In the genomic region with DNA sequence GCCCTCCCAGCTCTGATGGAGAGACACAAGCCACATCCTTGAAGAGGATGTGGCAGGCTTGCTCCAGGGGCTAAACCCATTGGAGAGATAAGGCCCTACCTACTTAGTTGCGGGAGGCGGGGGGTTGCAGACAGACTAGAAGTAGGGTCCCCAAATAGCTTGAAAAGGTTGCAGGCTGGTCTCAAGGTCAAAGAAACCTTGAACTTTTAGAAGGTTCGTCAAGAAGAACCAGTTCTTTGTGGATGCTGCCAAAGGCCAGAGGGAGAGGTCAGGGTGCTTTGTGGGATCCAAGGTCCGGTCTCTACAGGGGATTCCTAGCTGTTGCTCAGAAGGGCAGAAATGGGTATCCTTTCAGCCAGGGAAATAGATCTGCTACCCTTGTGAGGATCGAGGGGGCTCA, we compare ENCODE assay signal across 12 mouse cellular contexts. TPM values are rescaled to one million over a fixed set of nuclear protein-coding genes. Genes with fewer than 3 reads are reported as not detected.
DNase-seq lines count a peak whose midpoint lies in the region; ATAC-seq and TF ChIP-seq lines count a peak whose summit lies in the region.
"Had no signal": no experiment of that assay in that cellular context is flagged by ENCODE, and none has a peak within 500 bp of the region (broad histone marks: within the 10 kb centered on the region; RNA-seq: fewer than 3 reads in every experiment).

No protein-coding gene starts in this region.

- no peak for ATAC-seq in embryonic facial prominence, embryonic 14.5 days (ENCODE audit: low read depth)
- no peak for ATAC-seq in lung, embryonic 15.5 days (ENCODE audit: borderline replicate concordance, extremely low read depth, low FRiP score, low TSS enrichment)
- ATAC-seq in activated CD4-positive, CD25-positive, alpha-beta regulatory T cell, adult 4 months, result no peak
- ATAC-seq: forebrain, embryonic 16.5 days had no signal

- no peaks in the 10 kb centered on the region for H3K9me3 ChIP-seq in embryonic facial prominence, embryonic 14.5 days (ENCODE audit: control insufficient read depth, low read length)
- H3K9me3 ChIP-seq in embryonic facial prominence, embryonic 10.5 days, result no peaks in the 10 kb centered on the region
- H3K9me3 ChIP-seq in lung, embryonic 15.5 days, result no peaks in the 10 kb centered on the region
- 0 out of 2 replicates have a peak, but pooled peaks cover 3% of the 10 kb centered on the region for H3K9me3 ChIP-seq in E14TG2a.4 (ENCODE audit: low read length)
- H3K9me3 ChIP-seq: embryonic facial prominence, embryonic 12.5 days; forebrain, embryonic 12.5 days; heart, embryonic 12.5 days; hindbrain, embryonic 10.5 days had no signal

- H3K4me2 ChIP-seq in embryonic facial prominence, embryonic 14.5 days (ENCODE audit: low read depth, low read length), result peak overlapping the region; percentile 25
- peak overlapping the region; percentile 48 for H3K4me2 ChIP-seq in lung, embryonic 15.5 days
- H3K4me2 ChIP-seq: embryonic facial prominence, embryonic 12.5 days; forebrain, embryonic 12.5 days; heart, embryonic 12.5 days; hindbrain, embryonic 14.5 days had no signal

- no peak overlapping the region for H3K4me3 ChIP-seq in embryonic facial prominence, embryonic 14.5 days (ENCODE audit: low read depth, low read length)
- no peak overlapping the region for H3K4me3 ChIP-seq in embryonic facial prominence, embryonic 10.5 days
- H3K4me3 ChIP-seq in lung, embryonic 15.5 days, result no peak overlapping the region
- H3K4me3 ChIP-seq in E14TG2a.4 (replicated peaks; ENCODE audit: low read length), result peak overlapping the region; percentile 23; the same call in 1 of the 2 replicates
- H3K4me3 ChIP-seq: embryonic facial prominence, embryonic 12.5 days; forebrain, embryonic 12.5 days; heart, embryonic 12.5 days; hindbrain, embryonic 10.5 days had no signal

- 68% methylated on average over 5 of the region's 5 CpGs for WGBS in embryonic facial prominence, embryonic 14.5 days
- 72% methylated on average over 5 of the region's 5 CpGs for WGBS in embryonic facial prominence, embryonic 10.5 days
- WGBS in lung, embryonic 15.5 days, result 72% methylated on average over 5 of the region's 5 CpGs

- H3K27ac ChIP-seq in embryonic facial prominence, embryonic 14.5 days (replicated peaks; ENCODE audit: low read depth, low read length), result peak overlapping the region; percentile 35
- H3K27ac ChIP-seq in embryonic facial prominence, embryonic 10.5 days (replicated peaks), result no peak overlapping the region
- H3K27ac ChIP-seq in lung, embryonic 15.5 days, result no peak overlapping the region
- H3K27ac ChIP-seq: embryonic facial prominence, embryonic 12.5 days; forebrain, embryonic 12.5 days; hindbrain, embryonic 10.5 days; hindbrain, embryonic 14.5 days had no signal

- no peak for TF ChIP-seq CTCF in E14TG2a.4 (conservative IDR thresholded peaks at IDR 0.05; ENCODE audit: low read length)

- DNase-seq in embryonic facial prominence, embryonic 14.5 days (ENCODE audit: low spot score), result no peak
- DNase-seq in embryonic facial prominence, embryonic 10.5 days (ENCODE audit: low spot score), result no peak
- no peak for DNase-seq in lung, postnatal 25 days (ENCODE audit: low spot score)

- H3K4me1 ChIP-seq in embryonic facial prominence, embryonic 14.5 days (ENCODE audit: control insufficient read depth, insufficient read depth, low read length), result peaks cover 6% of the 10 kb centered on the region
- peaks cover 24% of the 10 kb centered on the region for H3K4me1 ChIP-seq in embryonic facial prominence, embryonic 10.5 days
- H3K4me1 ChIP-seq in lung, embryonic 15.5 days, result peaks cover 22% of the 10 kb centered on the region
- H3K4me1 ChIP-seq in E14TG2a.4 (replicated peaks; ENCODE audit: low read depth, low read length), result peaks cover 81% of the 10 kb centered on the region

- no peaks in the 10 kb centered on the region for H3K36me3 ChIP-seq in embryonic facial prominence, embryonic 14.5 days (ENCODE audit: control insufficient read depth, insufficient read depth, low read length)
- H3K36me3 ChIP-seq in embryonic facial prominence, embryonic 10.5 days (replicated peaks), result no peaks in the 10 kb centered on the region
- no peaks in the 10 kb centered on the region for H3K36me3 ChIP-seq in lung, embryonic 15.5 days
- H3K36me3 ChIP-seq in E14TG2a.4 (ENCODE audit: insufficient read depth, low read length), result no peaks in the 10 kb centered on the region
- H3K36me3 ChIP-seq: embryonic facial prominence, embryonic 12.5 days; forebrain, embryonic 12.5 days; heart, embryonic 12.5 days; hindbrain, embryonic 10.5 days had no signal

- no peaks in the 10 kb centered on the region for H3K27me3 ChIP-seq in embryonic facial prominence, embryonic 14.5 days (replicated peaks; ENCODE audit: control insufficient read depth, insufficient read depth, low read length)
- peaks cover 60% of the 10 kb centered on the region for H3K27me3 ChIP-seq in embryonic facial prominence, embryonic 10.5 days (replicated peaks; ENCODE audit: low read depth, poor library complexity, severe bottlenecking)
- H3K27me3 ChIP-seq in lung, embryonic 15.5 days, result peaks cover 14% of the 10 kb centered on the region
- peaks cover 20% of the 10 kb centered on the region for H3K27me3 ChIP-seq in E14TG2a.4 (ENCODE audit: insufficient read depth, low read length)

- 0 out of 2 replicates have a peak overlapping the region, but pooled peaks have one; percentile 10 for H3K9ac ChIP-seq in embryonic facial prominence, embryonic 14.5 days (ENCODE audit: low read depth, low read length)
- no peak overlapping the region for H3K9ac ChIP-seq in lung, embryonic 15.5 days
- H3K9ac ChIP-seq: embryonic facial prominence, embryonic 12.5 days; forebrain, embryonic 12.5 days; heart, embryonic 12.5 days; hindbrain, embryonic 14.5 days had no signal

RNA-seq across cellular contexts. Expression of gene Nxph3, which starts 6.6 kb away (rescaled TPM):
- 0.72 and 1.1 TPM in 2 replicates for polyA plus RNA-seq in embryonic facial prominence, embryonic 14.5 days (2014; fragmentation: Nextera tagmentation; extraction: Ambion mirVana)
- 0.50 and 0.54 TPM in 2 replicates for polyA plus RNA-seq in embryonic facial prominence, embryonic 10.5 days (2016; fragmentation: Nextera tagmentation; extraction: Ambion mirVana)
- 0.29 and 0.31 TPM in 2 replicates for polyA plus RNA-seq in lung, embryonic 15.5 days (2015; fragmentation: Nextera tagmentation; extraction: Ambion mirVana)
- polyA plus RNA-seq in activated CD4-positive, CD25-positive, alpha-beta regulatory T cell, adult 4 months (2017; shearing (Covaris generic)), result not detected
